Mouse (Mus musculus) forebrain, embryonic 10.5 days (tissue): ENCODE measurements around the gene Cox19. TPM values are rescaled to one million over a fixed set of nuclear protein-coding genes. Genes with fewer than 3 reads are reported as not detected.

ENCODE experiments used
- DNase-seq: peaks from one replicate; pipeline ENCODE4 v3.0.0-alpha.2; 2017; ENCODE audit warnings: low spot score; ENCODE audit errors: extremely low spot score
- H3K27ac ChIP-seq: fragments of 300-500 bp; sonication (generic); 2 replicates; pipeline ENCODE4 v1.5.1; 2016; ENCODE audit warnings: mild to moderate bottlenecking
- H3K27me3 ChIP-seq: fragments of 300-500 bp; sonication (generic); 2 replicates; pipeline ENCODE4 v1.6.1; 2016; ENCODE audit warnings: mild to moderate bottlenecking; ENCODE audit not compliant: poor library complexity, severe bottlenecking
- H3K36me3 ChIP-seq: fragments of 300-500 bp; sonication (generic); replicated peaks from 2 replicates; pipeline ENCODE4 v1.6.1; 2016; ENCODE audit warnings: mild to moderate bottlenecking, moderate library complexity
- H3K4me1 ChIP-seq: fragments of 300-500 bp; sonication (generic); 2 replicates; pipeline ENCODE4 v1.6.1; 2016
- H3K4me3 ChIP-seq: fragments of 300-500 bp; sonication (generic); 2 replicates; pipeline ENCODE4 v1.5.1; 2016; ENCODE audit warnings: mild to moderate bottlenecking, moderate library complexity
- H3K9me3 ChIP-seq: fragments of 300-500 bp; sonication (generic); 2 replicates; pipeline ENCODE4 v1.6.1; 2016; ENCODE audit warnings: mild to moderate bottlenecking, moderate library complexity
- WGBS: fragments of 180-500 bp; shearing (Covaris S2); methylation state at CpG from one replicate; pipeline ENCODE4 v1.1.7; 2016; 5-methylcytosine and 5-hydroxymethylcytosine counted together
- polyA plus RNA-seq: library from polyadenylated mRNA; unstranded; fragments of >200 nt; fragmentation: Nextera tagmentation; extraction: Ambion mirVana; gene quantifications from 2 replicates; pipeline ENCODE4 v1.2.1, GENCODE M21; 2016

Gene Cox19
- polyA plus RNA-seq, 1 experiment from 2014 or later: 120 TPM

DNA sequence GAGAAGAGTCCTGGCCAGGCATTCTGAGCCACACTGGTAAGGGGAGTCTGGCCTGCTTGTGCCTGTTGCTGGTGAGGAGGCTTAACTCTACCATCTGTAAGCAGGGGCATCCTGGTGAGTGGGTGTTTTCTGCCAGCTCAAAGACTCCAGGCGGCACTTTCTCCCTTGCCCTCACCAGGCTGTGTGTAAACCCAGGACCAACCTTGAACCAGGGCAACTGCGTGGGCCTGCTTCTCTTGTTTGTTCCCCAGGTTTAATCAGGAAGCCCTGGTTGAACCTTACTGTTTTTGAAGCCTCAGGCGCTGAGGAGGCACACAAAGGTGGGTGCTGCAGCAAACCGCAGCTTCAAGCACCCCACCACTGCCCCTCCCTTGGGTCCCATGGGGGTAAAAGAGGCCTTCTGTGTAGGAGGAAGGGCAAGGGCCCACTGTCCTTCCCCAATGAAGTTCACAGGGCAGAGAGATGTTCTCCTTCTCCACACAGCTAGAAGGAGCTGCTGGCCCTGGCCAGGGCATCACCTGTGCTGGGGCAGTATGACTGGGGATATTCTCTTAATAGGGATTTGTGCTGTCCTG is 16.8 kb upstream of the Cox19 start:
- Histone ChIP-seq H3K4me1 (peaks cover 61% of the 10 kb centered on the region), H3K27me3 (no peaks in the 10 kb centered on the region), H3K36me3 (peaks cover 8% of the 10 kb centered on the region), H3K9me3 (no peaks in the 10 kb centered on the region), H3K4me3 (no peak overlapping the region), H3K27ac (no peak overlapping the region)
- DNase-seq: no peak
- 93% methylated on average over 4 of the region's 4 CpGs for WGBS

DNA sequence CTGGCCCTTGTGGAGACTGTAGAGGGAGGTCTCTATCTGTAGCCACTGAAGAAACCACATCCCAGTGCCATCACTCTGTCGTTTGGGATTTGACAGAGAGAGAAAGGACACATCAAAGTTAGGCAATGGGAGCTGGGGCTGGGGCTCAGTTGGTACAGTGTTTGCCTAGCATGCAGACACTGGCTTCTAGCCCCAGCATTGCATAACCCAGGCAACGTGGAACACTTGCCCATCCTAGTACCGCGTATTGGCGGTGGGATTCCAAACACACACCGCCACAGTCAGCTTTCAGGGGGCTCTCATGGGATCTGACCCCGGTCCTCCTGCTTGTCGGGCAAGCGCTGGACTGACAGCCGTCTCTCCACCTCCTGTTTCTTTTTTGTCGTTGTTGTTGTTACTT is 15.3 kb upstream of the Cox19 start:
- Histone ChIP-seq H3K9me3 (no peaks in the 10 kb centered on the region), H3K36me3 (peaks cover 22% of the 10 kb centered on the region), H3K27me3 (no peaks in the 10 kb centered on the region), H3K27ac (no peak overlapping the region), H3K4me1 (peaks cover 46% of the 10 kb centered on the region), H3K4me3 (no peak overlapping the region)
- 83% methylated on average over 11 of the region's 11 CpGs for WGBS
- DNase-seq: no peak

DNA sequence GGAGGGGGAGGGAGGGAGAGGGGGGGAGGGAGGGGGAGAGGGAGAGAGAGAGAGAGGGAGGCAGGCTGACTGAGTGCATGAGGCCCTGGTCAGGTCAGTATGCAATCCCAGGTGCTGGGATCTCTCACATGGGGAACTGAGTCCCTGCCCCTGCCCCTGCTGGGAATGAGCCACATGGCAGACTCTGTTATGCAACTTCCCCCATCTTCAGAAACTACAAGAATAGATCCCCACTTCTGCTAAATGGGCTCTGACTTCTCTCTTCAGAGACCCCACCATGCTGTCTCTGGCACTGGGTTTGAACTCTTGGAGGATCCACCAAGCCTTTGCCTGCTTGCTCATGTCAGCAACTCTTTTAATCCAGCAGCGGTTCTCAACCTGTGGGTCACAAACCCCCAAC is 14.6 kb upstream of the Cox19 start:
- H3K9me3 ChIP-seq: no peaks in the 10 kb centered on the region
- H3K4me1 ChIP-seq: peaks cover 39% of the 10 kb centered on the region
- H3K27me3 ChIP-seq: no peaks in the 10 kb centered on the region
- no peak overlapping the region for H3K27ac ChIP-seq
- DNase-seq: no peak
- 77% methylated on average over 1 of the region's 1 CpGs for WGBS
- no peak overlapping the region for H3K4me3 ChIP-seq
- H3K36me3 ChIP-seq: peaks cover 22% of the 10 kb centered on the region

- no peak for DNase-seq
- Histone ChIP-seq H3K27ac (peak overlapping the region; percentile 66), H3K27me3 (no peaks in the 10 kb centered on the region), H3K9me3 (no peaks in the 10 kb centered on the region), H3K4me3 (no peak overlapping the region), H3K36me3 (peaks cover 29% of the 10 kb centered on the region), H3K4me1 (peaks cover 33% of the 10 kb centered on the region)
- 27% methylated on average over 5 of the region's 5 CpGs for WGBS
Observed at GRCm38 (mm10) chr5:139364911-139365571, 13.8 kb upstream of the Cox19 start.

- 29% methylated on average over 12 of the region's 12 CpGs for WGBS
- Histone ChIP-seq H3K27ac (peak overlapping the region; percentile 66), H3K4me3 (0 out of 2 replicates have a peak overlapping the region, but pooled peaks have one; percentile 3)
Observed at GRCm38 (mm10) chr5:139364260-139364910, 13.2 kb upstream of the Cox19 start.

GRCm38 (mm10) chr5:139363858-139364257 is 12.6 kb upstream of the Cox19 start:
- Histone ChIP-seq H3K9me3 (no peaks in the 10 kb centered on the region), H3K36me3 (peaks cover 37% of the 10 kb centered on the region), H3K4me3 (no peak overlapping the region), H3K27me3 (no peaks in the 10 kb centered on the region), H3K27ac (no peak overlapping the region), H3K4me1 (peaks cover 22% of the 10 kb centered on the region)
- DNase-seq: no peak
- 68% methylated on average over 7 of the region's 7 CpGs for WGBS

More at GRCm38 (mm10) chr5:139364260-139364910, 13.2 kb upstream of the Cox19 start:
- Histone ChIP-seq H3K4me1 (peaks cover 26% of the 10 kb centered on the region), H3K36me3 (peaks cover 34% of the 10 kb centered on the region), H3K9me3 (no peaks in the 10 kb centered on the region), H3K27me3 (no peaks in the 10 kb centered on the region)
- DNase-seq: peak; percentile 84

GRCm38 (mm10) chr5:139359244-139359643 is 8.0 kb upstream of the Cox19 start:
- H3K36me3 ChIP-seq: peaks cover 41% of the 10 kb centered on the region
- 95% methylated on average over 5 of the region's 5 CpGs for WGBS
- H3K9me3 ChIP-seq: no peaks in the 10 kb centered on the region
- peaks cover 10% of the 10 kb centered on the region for H3K4me1 ChIP-seq
- H3K4me3 ChIP-seq: no peak overlapping the region
- H3K27me3 ChIP-seq: no peaks in the 10 kb centered on the region
- H3K27ac ChIP-seq: no peak overlapping the region
- no peak for DNase-seq

DNA sequence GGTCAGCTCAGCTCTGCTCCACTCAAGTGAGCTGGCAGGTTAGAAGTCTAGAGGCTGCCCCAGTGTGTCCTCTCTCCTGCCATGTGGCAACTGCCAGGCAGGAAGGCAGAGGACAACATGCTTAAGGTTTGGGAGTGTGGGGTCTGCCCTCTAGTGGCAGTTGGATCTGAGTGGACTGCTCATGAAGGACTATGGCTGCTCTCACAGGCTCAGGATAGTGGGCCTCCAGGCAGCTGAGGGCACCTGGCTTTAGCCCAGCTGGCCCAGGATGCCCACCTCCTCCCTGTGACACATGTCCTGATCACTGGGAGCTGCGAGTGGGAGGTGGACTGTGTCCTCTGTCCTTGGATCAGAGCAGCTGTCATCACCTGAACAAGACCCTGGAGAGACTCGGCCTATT is 7.4 kb upstream of the Cox19 start:
- Histone ChIP-seq H3K27ac (no peak overlapping the region), H3K9me3 (no peaks in the 10 kb centered on the region), H3K4me3 (no peak overlapping the region), H3K4me1 (peaks cover 13% of the 10 kb centered on the region), H3K36me3 (peaks cover 36% of the 10 kb centered on the region), H3K27me3 (no peaks in the 10 kb centered on the region)
- 87% methylated on average over 2 of the region's 2 CpGs for WGBS
- no peak for DNase-seq

DNA sequence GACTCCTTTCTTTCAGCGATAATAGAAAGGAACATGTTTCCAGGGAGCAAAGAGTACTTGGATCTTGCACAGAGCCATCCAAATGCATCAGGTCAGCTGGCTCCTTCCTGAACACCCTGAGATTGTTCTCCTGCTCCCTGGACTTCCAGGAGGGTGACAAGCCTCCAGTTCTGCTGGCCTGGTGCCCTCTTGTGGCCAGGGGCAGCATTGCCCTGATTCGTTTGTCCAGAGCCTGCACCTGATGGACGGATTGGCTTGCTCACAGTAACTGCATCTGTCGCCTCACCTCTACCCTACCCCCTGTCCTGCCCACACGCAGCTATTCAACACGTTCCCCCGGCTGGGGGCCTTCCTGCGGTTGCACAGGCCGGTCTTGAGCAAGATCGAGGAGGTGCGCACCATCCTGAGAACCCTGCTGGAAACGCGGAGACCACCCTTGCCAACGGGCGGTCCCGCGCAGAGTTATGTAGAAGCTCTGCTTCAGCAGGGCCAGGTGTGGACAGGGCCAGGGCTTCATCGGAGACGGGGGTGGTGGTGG is 4.1 kb upstream of the Cox19 start:
- Histone ChIP-seq H3K27ac (no peak overlapping the region), H3K27me3 (peaks cover 22% of the 10 kb centered on the region), H3K9me3 (no peaks in the 10 kb centered on the region), H3K4me3 (no peak overlapping the region), H3K36me3 (peaks cover 14% of the 10 kb centered on the region), H3K4me1 (peaks cover 28% of the 10 kb centered on the region)
- 39% methylated on average over 19 of the region's 19 CpGs for WGBS
- DNase-seq: peak; percentile 70

DNA sequence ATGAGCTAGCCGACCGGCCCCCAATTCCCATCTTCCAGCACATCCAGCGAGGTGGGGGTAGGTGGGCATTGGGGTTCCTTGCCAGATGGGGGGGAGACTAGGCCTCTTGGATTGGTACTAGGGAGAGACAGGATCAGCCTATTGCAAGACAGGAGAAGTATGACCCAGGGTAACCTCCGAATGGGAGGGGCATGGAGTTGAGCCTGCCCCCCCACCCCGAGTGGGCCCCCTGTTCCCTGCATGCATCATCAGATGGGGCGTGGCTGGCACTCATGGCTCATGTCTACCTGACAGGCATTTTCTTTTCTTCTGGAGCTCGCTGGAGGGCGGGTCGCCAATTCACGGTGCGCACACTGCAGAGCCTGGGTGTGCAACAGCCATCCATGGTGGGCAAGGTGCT is 2.7 kb upstream of the Cox19 start:
- Histone ChIP-seq H3K9me3 (no peaks in the 10 kb centered on the region), H3K4me3 (no peak overlapping the region), H3K27ac (no peak overlapping the region), H3K36me3 (peaks cover 5% of the 10 kb centered on the region), H3K27me3 (peaks cover 22% of the 10 kb centered on the region), H3K4me1 (peaks cover 28% of the 10 kb centered on the region)
- WGBS: 84% methylated on average over 11 of the region's 11 CpGs
- no peak for DNase-seq

- DNase-seq: no peak
- Histone ChIP-seq H3K4me3 (no peak overlapping the region), H3K27ac (no peak overlapping the region), H3K9me3 (no peaks in the 10 kb centered on the region), H3K27me3 (peaks cover 22% of the 10 kb centered on the region), H3K36me3 (peaks cover under 1% of the 10 kb centered on the region), H3K4me1 (peaks cover 28% of the 10 kb centered on the region)
- 63% methylated on average over 10 of the region's 10 CpGs for WGBS
Observed at GRCm38 (mm10) chr5:139353496-139353895, 2.3 kb upstream of the Cox19 start.

DNA sequence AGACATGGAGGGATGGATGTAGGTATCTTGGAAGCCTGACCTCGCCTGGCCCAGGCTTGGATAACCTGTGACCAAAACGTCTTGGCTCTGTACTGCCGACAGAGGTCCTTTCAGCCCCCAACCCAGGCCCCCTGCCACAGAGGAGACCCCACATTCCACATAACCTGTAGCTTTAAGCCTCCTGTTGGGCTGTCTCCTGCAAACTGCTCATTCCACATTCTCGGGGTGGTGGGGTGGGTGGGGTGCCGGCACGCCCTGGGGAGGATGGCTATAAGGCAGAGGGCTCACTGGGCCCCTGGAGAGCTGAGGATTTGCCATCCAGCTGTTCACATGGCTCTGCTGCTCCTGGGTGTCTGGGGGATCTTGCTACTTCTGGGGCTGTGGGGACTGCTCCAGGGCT is 1.1 kb upstream of the Cox19 start, which contains the start of gene Cyp2w1:
Gene Cyp2w1 (plus strand): TSS at position 301 of the 400 bp plus-strand sequence.
- H3K9me3 ChIP-seq: no peaks in the 10 kb centered on the region
- 67% methylated on average over 6 of the region's 6 CpGs for WGBS
- H3K36me3 ChIP-seq: no peaks in the 10 kb centered on the region
- peaks cover 22% of the 10 kb centered on the region for H3K27me3 ChIP-seq
- H3K4me3 ChIP-seq: no peak within 1 kb of the TSS
- peaks cover 29% of the 10 kb centered on the region for H3K4me1 ChIP-seq
- no peak for DNase-seq
- H3K27ac ChIP-seq: 0 out of 2 replicates have a peak within 1 kb of the TSS, but pooled peaks have one; percentile 20

GRCm38 (mm10) chr5:139351628-139352027 is 410 bp upstream of the Cox19 start:
- no peak for DNase-seq
- Histone ChIP-seq H3K4me3 (no peak overlapping the region), H3K4me1 (peaks cover 36% of the 10 kb centered on the region), H3K9me3 (no peaks in the 10 kb centered on the region), H3K36me3 (no peaks in the 10 kb centered on the region), H3K27ac (0 out of 2 replicates have a peak overlapping the region, but pooled peaks have one; percentile 20), H3K27me3 (peaks cover 26% of the 10 kb centered on the region)
- WGBS: 28% methylated on average over 8 of the region's 8 CpGs
